Mouse (Mus musculus): ENCODE measurements around the gene Spire2. TPM values are rescaled to one million over a fixed set of nuclear protein-coding genes. Genes with fewer than 3 reads are reported as not detected.
A peak's percentile ranks its signal among the peaks of the same experiment; 100 is the strongest.
"Not testable (repeated sequence)": the region's sequence is repeated elsewhere in the genome, so short reads cannot be mapped to it uniquely, and the experiment has no call there.

Spire2 gene
- polyA plus RNA-seq, 1 experiment: 1.1 TPM

GRCm38 (mm10) chr8:123412560-123413170, 80.2 kb downstream of the Spire2 start:
- H3K4me1 ChIP-seq (ENCODE audit: control insufficient read depth, insufficient read depth, insufficient read length): peaks cover 17% of the 10 kb centered on the region
- TF ChIP-seq POLR2A (IDR thresholded peaks at IDR 0.05; ENCODE audit: low read depth, low read length): no peak
- no peak for TF ChIP-seq CTCF (IDR thresholded peaks at IDR 0.05; ENCODE audit: extremely low read depth, insufficient read depth, insufficient read length, insufficient replicate concordance)
- peak in 1 of 2 experiments; percentile 54 for DNase-seq (ENCODE audit: low read depth in 1 of 2, low spot score in 2 of 2)
- H3K4me3 ChIP-seq (ENCODE audit: extremely low read depth, insufficient read depth, insufficient read length): no peak overlapping the region; the same call in 1 of the 2 replicates
- no peaks in the 10 kb centered on the region for H3K36me3 ChIP-seq (ENCODE audit: control insufficient read depth, insufficient read depth, low read length)
- 6% methylated on average over 12 of the region's 12 CpGs for WGBS
- H3K27me3 ChIP-seq (ENCODE audit: control insufficient read depth, insufficient read depth, low read length): peaks cover 7% of the 10 kb centered on the region
- H3K27ac ChIP-seq (ENCODE audit: insufficient read depth, low read length): no peak overlapping the region

DNA sequence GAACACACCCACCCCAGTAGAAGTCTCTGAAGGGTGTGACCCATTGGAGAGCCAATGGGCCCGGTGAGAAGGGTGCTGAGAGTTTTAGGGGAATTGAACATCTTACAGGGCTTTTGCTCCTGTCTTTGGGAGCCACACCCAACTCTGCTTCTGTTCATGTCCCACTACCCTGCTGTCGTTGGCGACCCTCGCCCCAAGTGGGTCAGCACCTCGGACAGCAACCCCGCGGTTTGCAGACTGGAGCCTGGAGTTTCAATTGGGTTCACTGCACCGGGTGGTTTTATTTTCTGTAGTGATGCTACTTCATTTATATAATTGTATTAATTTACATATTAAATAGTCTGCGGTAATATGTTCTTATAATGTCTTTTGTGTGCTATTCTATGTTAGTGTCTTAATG, 81.7 kb downstream of the Spire2 start:
- Histone ChIP-seq H3K4me3 (ENCODE audit: extremely low read depth, insufficient read depth, insufficient read length) (no peak overlapping the region), H3K36me3 (ENCODE audit: control insufficient read depth, insufficient read depth, low read length) (no peaks in the 10 kb centered on the region), H3K4me1 (ENCODE audit: control insufficient read depth, insufficient read depth, insufficient read length) (peaks cover 17% of the 10 kb centered on the region), H3K27ac (ENCODE audit: insufficient read depth, low read length) (no peak overlapping the region), H3K27me3 (ENCODE audit: control insufficient read depth, insufficient read depth, low read length) (peaks cover 7% of the 10 kb centered on the region)
- 20% methylated on average over 9 of the region's 9 CpGs for WGBS
- DNase-seq (ENCODE audit: low read depth in 1 of 2, low spot score in 2 of 2): no peak
- TF ChIP-seq CTCF (IDR thresholded peaks at IDR 0.05; ENCODE audit: extremely low read depth, insufficient read depth, insufficient read length, insufficient replicate concordance): no peak
- no peak for TF ChIP-seq POLR2A (IDR thresholded peaks at IDR 0.05; ENCODE audit: low read depth, low read length)

DNA sequence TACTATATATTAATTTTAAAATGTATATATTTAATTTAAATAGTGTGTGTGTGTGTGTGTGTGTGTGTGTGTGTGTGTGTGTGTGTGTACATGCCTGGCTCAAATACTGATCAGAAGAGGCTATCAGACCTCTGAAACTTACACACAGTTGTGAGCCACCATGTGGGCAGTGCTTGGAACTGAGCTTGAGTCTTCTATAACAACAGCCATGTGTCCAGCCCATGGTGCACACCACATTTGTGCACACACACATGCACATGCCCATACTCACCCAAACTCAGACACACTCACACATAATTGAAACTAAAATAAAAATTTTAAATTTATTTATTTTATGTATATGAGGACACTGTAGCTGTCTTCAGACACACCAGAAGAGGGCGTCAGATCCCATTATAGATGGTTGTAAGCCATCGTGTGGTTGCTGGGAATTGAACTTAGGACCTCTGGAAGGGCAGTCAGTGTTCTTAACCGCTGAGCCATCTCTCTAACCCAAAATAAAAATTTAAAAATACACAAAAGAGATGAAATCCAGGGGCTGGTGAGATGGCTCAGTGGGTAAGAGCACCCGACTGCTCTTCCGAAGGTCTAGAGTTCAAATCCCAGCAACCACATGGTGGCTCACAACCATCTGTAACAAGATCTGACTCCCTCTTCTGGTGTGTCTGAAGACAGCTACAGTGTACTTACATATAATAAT, 82.6 kb downstream of the Spire2 start:
- WGBS: 79% methylated on average over 5 of the region's 5 CpGs
- not testable (repeated sequence) for DNase-seq (ENCODE audit: low read depth in 1 of 2, low spot score in 2 of 2); H3K4me3 ChIP-seq (ENCODE audit: extremely low read depth, insufficient read depth, insufficient read length); H3K27ac ChIP-seq (ENCODE audit: insufficient read depth, low read length); H3K27me3 ChIP-seq (ENCODE audit: control insufficient read depth, insufficient read depth, low read length); H3K36me3 ChIP-seq (ENCODE audit: control insufficient read depth, insufficient read depth, low read length)
- H3K4me1 ChIP-seq (ENCODE audit: control insufficient read depth, insufficient read depth, insufficient read length): peaks cover 15% of the 10 kb centered on the region

GRCm38 (mm10) chr8:123415967-123416943, 83.7 kb downstream of the Spire2 start:
- peaks cover 13% of the 10 kb centered on the region for H3K4me1 ChIP-seq (ENCODE audit: control insufficient read depth, insufficient read depth, insufficient read length)
- peak in 1 of 2 experiments; percentile 28 for DNase-seq (ENCODE audit: low read depth in 1 of 2, low spot score in 2 of 2)
- H3K27me3 ChIP-seq (ENCODE audit: control insufficient read depth, insufficient read depth, low read length): peaks cover 5% of the 10 kb centered on the region
- no peak overlapping the region for H3K27ac ChIP-seq (ENCODE audit: insufficient read depth, low read length)
- no peak for TF ChIP-seq POLR2A (IDR thresholded peaks at IDR 0.05; ENCODE audit: low read depth, low read length)
- no peak for TF ChIP-seq CTCF (IDR thresholded peaks at IDR 0.05; ENCODE audit: extremely low read depth, insufficient read depth, insufficient read length, insufficient replicate concordance)
- H3K4me3 ChIP-seq (ENCODE audit: extremely low read depth, insufficient read depth, insufficient read length): no peak overlapping the region
- no peaks in the 10 kb centered on the region for H3K36me3 ChIP-seq (ENCODE audit: control insufficient read depth, insufficient read depth, low read length)
- 68% methylated on average over 8 of the region's 8 CpGs for WGBS

DNA sequence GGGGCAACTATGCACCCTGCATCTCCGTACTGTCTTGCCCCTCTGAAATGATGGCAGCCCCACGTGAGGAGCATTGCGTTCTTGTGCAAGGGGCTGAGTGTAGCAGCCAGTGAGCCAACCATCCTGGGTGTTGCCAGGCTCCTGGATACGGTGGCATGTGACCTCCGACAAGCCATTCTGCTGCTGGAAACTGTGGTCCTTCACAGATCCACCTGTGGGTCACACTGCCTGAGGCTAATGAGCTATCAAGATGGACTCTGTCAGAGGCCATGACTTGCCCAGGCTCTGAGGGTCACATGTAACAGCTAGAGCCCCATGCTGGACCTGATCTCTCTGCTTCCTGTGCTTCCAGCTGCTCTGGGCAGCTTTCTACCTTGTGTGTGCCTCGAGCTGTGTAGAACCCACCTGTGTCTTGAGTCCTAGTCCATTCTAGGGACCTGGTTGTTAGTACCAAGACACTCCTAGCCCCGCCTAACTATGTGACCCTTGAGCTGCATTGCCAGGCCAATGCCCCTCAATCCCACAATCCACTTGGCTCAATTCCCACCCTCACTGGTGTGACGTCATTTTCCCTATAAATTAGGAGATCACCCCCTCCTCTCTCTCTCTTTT, 84.5 kb downstream of the Spire2 start:
- Histone ChIP-seq H3K27me3 (ENCODE audit: control insufficient read depth, insufficient read depth, low read length) (no peaks in the 10 kb centered on the region), H3K27ac (ENCODE audit: insufficient read depth, low read length) (no peak overlapping the region), H3K4me3 (ENCODE audit: extremely low read depth, insufficient read depth, insufficient read length) (no peak overlapping the region), H3K4me1 (ENCODE audit: control insufficient read depth, insufficient read depth, insufficient read length) (peaks cover 5% of the 10 kb centered on the region; the same call in 1 of the 2 replicates), H3K36me3 (ENCODE audit: control insufficient read depth, insufficient read depth, low read length) (no peaks in the 10 kb centered on the region)
- 75% methylated on average over 8 of the region's 8 CpGs for WGBS
- DNase-seq (ENCODE audit: low read depth in 1 of 2, low spot score in 2 of 2): no peak
- no peak for TF ChIP-seq POLR2A (IDR thresholded peaks at IDR 0.05; ENCODE audit: low read depth, low read length)
- no peak for TF ChIP-seq CTCF (IDR thresholded peaks at IDR 0.05; ENCODE audit: extremely low read depth, insufficient read depth, insufficient read length, insufficient replicate concordance)

Other genes starting within 250 kb of the Spire2 start
- gene Rpl13, start 230.4 kb upstream of the Spire2 start, polyA plus RNA-seq (2012; rRNA removed): 2,207 and 4,905 TPM in 2 replicates
- 2.5 and 2.9 TPM in 2 replicates for gene Cpne7, start 215.3 kb upstream of the Spire2 start, polyA plus RNA-seq (2012; rRNA removed)
- 0.42 and 0.92 TPM in 2 replicates for gene Sult5a1, start 174.4 kb upstream of the Spire2 start, polyA plus RNA-seq (2012; rRNA removed)
- gene Dpep1, start 146.5 kb upstream of the Spire2 start, polyA plus RNA-seq (2012; rRNA removed): 1.3 and 1.6 TPM in 2 replicates
- gene Chmp1a, start 120.0 kb upstream of the Spire2 start, polyA plus RNA-seq (2012; rRNA removed): 70.5 and 85.0 TPM in 2 replicates
- gene Spata33, start 119.9 kb upstream of the Spire2 start, polyA plus RNA-seq (2012; rRNA removed): 0.09 and 0.42 TPM in 2 replicates
- gene Cdk10, start 107.9 kb upstream of the Spire2 start, polyA plus RNA-seq (2012; rRNA removed): 39.2 and 45.2 TPM in 2 replicates
- 12.1 and 13.9 TPM in 2 replicates for gene Spata2l, start 96.5 kb upstream of the Spire2 start, polyA plus RNA-seq (2012; rRNA removed)
- gene Zfp276, start 78.5 kb upstream of the Spire2 start, polyA plus RNA-seq (2012; rRNA removed): 32.6 and 38.7 TPM in 2 replicates
- gene Vps9d1, start 78.4 kb upstream of the Spire2 start, polyA plus RNA-seq (2012; rRNA removed): 55.7 and 110 TPM in 2 replicates
- 55.7 and 76.1 TPM in 2 replicates for gene Fanca, start 14.1 kb upstream of the Spire2 start, polyA plus RNA-seq (2012; rRNA removed)
- 137 and 149 TPM in 2 replicates for gene Tcf25, start 41.0 kb downstream of the Spire2 start, polyA plus RNA-seq (2012; rRNA removed)
- gene Mc1r, start 74.4 kb downstream of the Spire2 start, polyA plus RNA-seq (2012; rRNA removed): not detected in 2 replicates
- 2.7 and 3.9 TPM in 2 replicates for gene Tubb3, start 78.7 kb downstream of the Spire2 start, polyA plus RNA-seq (2012; rRNA removed)
- gene Def8, start 90.8 kb downstream of the Spire2 start, polyA plus RNA-seq (2012; rRNA removed): 13.5 and 14.9 TPM in 2 replicates
- 14.4 and 17.3 TPM in 2 replicates for gene Afg3l1, start 145.2 kb downstream of the Spire2 start, polyA plus RNA-seq (2012; rRNA removed)
- not detected in 2 replicates for gene Dbndd1, start 182.8 kb downstream of the Spire2 start, polyA plus RNA-seq (2012; rRNA removed)
- 2.3 and 2.8 TPM in 2 replicates for gene Gas8, start 186.1 kb downstream of the Spire2 start, polyA plus RNA-seq (2012; rRNA removed)

Data from spleen, adult 2 months (tissue).